Mouse (Mus musculus) kidney, embryonic 16.5 days (tissue): ENCODE measurements around the gene Fgfr2. TPM values are rescaled to one million over a fixed set of nuclear protein-coding genes. Genes with fewer than 3 reads are reported as not detected.

ENCODE experiments used
- ATAC-seq: fragments of 200-750 bp; cut with Nextera tagmentation; 2 replicates; pipeline ENCODE4 v1.8.0; 2017; ENCODE audit warnings: moderate TSS enrichment; ENCODE audit not compliant: low FRiP score, low TSS enrichment
- H3K27ac ChIP-seq: fragments of 300-500 bp; sonication (generic); 2 replicates; pipeline ENCODE4 v1.5.1; 2014; ENCODE audit warnings: low read length
- H3K27me3 ChIP-seq: fragments of 300-500 bp; sonication (generic); 2 replicates; pipeline ENCODE4 v1.6.1; 2014; ENCODE audit warnings: low read length, control low read depth, mixed read lengths; ENCODE audit not compliant: insufficient read depth
- H3K36me3 ChIP-seq: fragments of 300-500 bp; sonication (generic); 2 replicates; pipeline ENCODE4 v1.6.1; 2014; ENCODE audit warnings: low read length, control low read depth, mixed read lengths; ENCODE audit not compliant: insufficient read depth
- H3K4me1 ChIP-seq: fragments of 300-500 bp; sonication (generic); 2 replicates; pipeline ENCODE4 v1.6.1; 2014; ENCODE audit warnings: low read length, control low read depth, mixed read lengths; ENCODE audit not compliant: insufficient read depth
- H3K4me2 ChIP-seq: fragments of 300-500 bp; sonication (generic); replicated peaks from 2 replicates; pipeline ENCODE4 v1.6.1; 2014; ENCODE audit warnings: low read depth, low read length
- H3K4me3 ChIP-seq: fragments of 300-500 bp; sonication (generic); 2 replicates; pipeline ENCODE4 v1.5.1; 2014; ENCODE audit warnings: mild to moderate bottlenecking, low read length
- H3K9ac ChIP-seq: fragments of 300-500 bp; sonication (generic); replicated peaks from 2 replicates; pipeline ENCODE4 v1.6.1; 2014; ENCODE audit warnings: low read length
- H3K9me3 ChIP-seq: fragments of 300-500 bp; sonication (generic); 2 replicates; pipeline ENCODE4 v1.6.1; 2016; ENCODE audit warnings: low read length, control low read depth
- WGBS: fragments of 180-500 bp; shearing (Covaris S2); extraction: QIAGEN DNeasy Blood & Tissue Kit; methylation state at CpG from one replicate; pipeline ENCODE4 v1.1.7; 2014; 5-methylcytosine and 5-hydroxymethylcytosine counted together
- polyA plus RNA-seq: library from polyadenylated mRNA; unstranded; fragments of >200 nt; fragmentation: Nextera tagmentation; extraction: Ambion mirVana; gene quantifications from 2 replicates; pipeline ENCODE4 v1.2.1, GENCODE M21; 2015

Fgfr2 gene
- polyA plus RNA-seq, 1 experiment from 2014 or later, result 118 TPM

DNA sequence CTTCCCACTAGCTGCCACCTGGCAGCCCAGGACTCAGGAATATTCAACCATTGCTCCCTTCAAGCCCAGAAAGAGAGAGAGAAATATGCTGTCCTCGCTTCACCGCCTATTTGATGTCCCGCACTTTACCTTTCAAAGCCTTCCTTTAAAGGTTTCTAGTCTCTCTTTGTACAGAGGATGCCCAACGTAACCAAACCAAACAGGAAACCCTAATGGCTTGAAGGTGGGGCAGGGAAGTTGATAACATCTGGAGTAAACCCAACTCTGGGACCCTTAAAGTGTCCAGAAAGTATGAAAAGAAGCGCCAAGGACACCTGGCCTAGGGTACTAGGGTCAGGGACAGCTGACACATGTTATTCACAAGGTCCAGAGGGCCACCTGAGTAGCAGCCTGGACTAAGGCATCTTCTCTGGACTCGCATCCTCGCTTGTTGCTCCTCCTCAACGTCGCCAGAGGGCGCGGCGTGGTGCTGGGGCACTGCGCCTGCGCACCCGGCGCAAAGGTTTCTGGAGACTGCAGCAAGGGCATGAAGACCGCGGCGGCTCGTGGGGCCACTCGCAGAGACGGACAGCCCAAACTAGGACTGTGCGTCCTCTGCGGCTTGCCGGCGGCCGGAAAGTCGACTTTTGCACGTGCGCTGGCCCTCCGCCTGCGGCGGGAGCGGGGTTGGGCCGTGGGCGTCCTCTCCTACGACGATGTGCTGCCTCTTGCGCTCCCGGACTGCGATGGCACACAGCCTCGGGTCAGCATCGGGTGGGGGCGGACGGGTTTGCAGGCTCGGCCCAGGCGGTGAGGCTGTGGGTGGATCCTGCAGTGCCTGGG lies 1752.3 kb downstream of the Fgfr2 start, which contains the start of gene Pstk:
Pstk (plus strand) TSS at position 494 of the 822 bp plus-strand sequence.
- peak; percentile 97 for ATAC-seq
- 6% methylated on average over 47 of the region's 47 CpGs for WGBS
- H3K4me3 ChIP-seq, result peak within 1 kb of the TSS; percentile 75

GRCm38 (mm10) chr7:131364131-131364530 lies 1759.0 kb downstream of the Fgfr2 start:
- Histone ChIP-seq H3K27ac (no peak overlapping the region), H3K27me3 (no peaks in the 10 kb centered on the region), H3K9ac (no peak overlapping the region), H3K4me3 (no peak overlapping the region), H3K4me2 (no peak overlapping the region), H3K36me3 (no peaks in the 10 kb centered on the region), H3K9me3 (no peaks in the 10 kb centered on the region), H3K4me1 (peaks cover 13% of the 10 kb centered on the region)
- no peak for ATAC-seq
- WGBS, result 63% methylated on average over 8 of the region's 8 CpGs

More for the DNA sequence above, 1752.3 kb downstream of the Fgfr2 start, which contains the start of gene Pstk:
- peaks cover 8% of the 10 kb centered on the region for H3K4me1 ChIP-seq
- peak within 1 kb of the TSS; percentile 96 for H3K27ac ChIP-seq
- H3K27me3 ChIP-seq, result no peaks in the 10 kb centered on the region
- peak within 1 kb of the TSS; percentile 59 for H3K4me2 ChIP-seq
- no peaks in the 10 kb centered on the region for H3K9me3 ChIP-seq
- peak within 1 kb of the TSS; percentile 94 for H3K9ac ChIP-seq
- no peaks in the 10 kb centered on the region; the same call in 1 of the 2 replicates for H3K36me3 ChIP-seq

DNA sequence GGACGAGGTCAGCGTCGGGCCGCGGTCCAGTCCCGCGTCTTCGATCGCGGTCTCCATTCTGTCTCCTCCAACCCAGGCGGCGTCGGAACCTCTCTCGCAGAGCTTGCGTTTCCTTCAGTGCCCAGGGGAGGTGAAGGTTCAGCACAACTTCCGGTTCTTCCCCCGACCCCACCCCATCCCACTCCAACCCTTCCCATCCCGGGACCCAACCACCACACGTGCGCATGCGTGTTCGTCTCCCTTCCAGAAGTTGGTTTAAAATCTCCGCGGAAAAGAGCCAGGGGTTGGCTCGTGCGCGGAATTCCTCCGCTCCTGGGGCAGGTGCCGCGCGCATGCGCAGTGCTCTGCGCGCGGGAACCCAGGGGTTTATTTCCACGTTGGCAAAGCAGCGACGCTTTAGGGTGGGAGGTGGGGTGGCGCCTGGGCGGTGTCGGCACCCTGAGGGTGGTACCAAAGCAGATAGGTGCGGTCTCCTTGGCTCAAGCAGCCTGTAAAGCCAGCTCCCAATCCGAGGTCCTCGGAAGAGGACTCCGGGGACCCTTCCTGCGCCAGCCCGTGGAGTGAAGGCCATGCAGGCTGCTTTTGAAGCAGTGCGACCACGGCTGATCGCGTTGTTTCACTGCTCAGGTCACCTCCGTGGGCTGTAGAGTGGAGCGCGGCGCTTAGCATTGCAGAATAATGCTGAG lies 1760.4 kb downstream of the Fgfr2 start, which contains the start of gene 2310057M21Rik:
2310057M21Rik (minus strand) TSS at position 145 of the 686 bp plus-strand sequence.
- Histone ChIP-seq H3K4me2 (peak within 1 kb of the TSS; percentile 78), H3K9ac (peak within 1 kb of the TSS; percentile 95), H3K9me3 (no peaks in the 10 kb centered on the region), H3K36me3 (peaks cover 10% of the 10 kb centered on the region; the same call in 1 of the 2 replicates), H3K4me1 (peaks cover 13% of the 10 kb centered on the region), H3K27me3 (no peaks in the 10 kb centered on the region), H3K4me3 (peak within 1 kb of the TSS; percentile 88), H3K27ac (peak within 1 kb of the TSS; percentile 97)
- under 1% methylated on average over 55 of the region's 55 CpGs for WGBS
- ATAC-seq, result peak; percentile 97

DNA sequence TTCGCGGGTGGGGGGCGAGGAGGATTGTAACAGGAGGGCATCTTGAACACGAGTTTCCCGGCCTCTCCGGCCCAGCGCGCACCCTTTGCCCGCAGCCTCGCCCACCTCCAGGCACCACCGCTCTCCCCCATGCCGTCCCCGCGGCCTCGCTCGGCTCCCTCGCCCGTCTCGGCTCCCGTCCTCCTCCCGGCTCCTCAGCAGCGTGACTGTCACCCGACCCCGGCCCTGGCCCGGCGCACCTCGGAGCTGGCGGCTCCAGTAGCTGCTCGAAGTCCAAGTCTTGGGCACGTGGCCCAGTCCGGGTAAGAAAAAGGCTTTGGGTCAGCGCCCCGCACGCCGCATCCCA lies 1760.9 kb downstream of the Fgfr2 start:
- H3K4me1 ChIP-seq, result peaks cover 13% of the 10 kb centered on the region
- H3K9me3 ChIP-seq, result no peaks in the 10 kb centered on the region
- peak; percentile 88 for ATAC-seq
- H3K4me3 ChIP-seq, result peak overlapping the region; percentile 88
- H3K9ac ChIP-seq, result peak overlapping the region; percentile 95
- WGBS, result under 1% methylated on average over 34 of the region's 35 CpGs
- H3K27ac ChIP-seq, result peak overlapping the region; percentile 97
- no peaks in the 10 kb centered on the region for H3K27me3 ChIP-seq
- peaks cover 14% of the 10 kb centered on the region for H3K36me3 ChIP-seq
- peak overlapping the region; percentile 78 for H3K4me2 ChIP-seq

DNA sequence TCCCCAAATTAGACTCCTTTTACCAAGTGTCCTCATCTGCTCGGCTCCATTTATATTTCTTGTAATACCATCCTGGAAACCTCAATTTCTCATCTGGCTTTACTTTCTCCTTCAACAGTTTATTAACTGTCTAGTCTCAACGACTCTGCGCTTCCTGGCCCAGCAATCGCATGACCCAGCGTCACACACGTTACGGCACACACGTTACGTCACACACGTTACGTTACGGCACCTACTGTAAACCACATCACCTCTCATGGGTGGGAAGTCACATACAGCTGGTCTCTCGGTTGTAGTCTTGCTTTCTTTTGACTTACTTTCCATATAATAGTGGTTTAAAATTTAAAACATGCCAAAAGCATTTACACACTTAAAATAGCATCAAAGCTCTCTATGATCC lies 1767.0 kb downstream of the Fgfr2 start:
- no peak overlapping the region for H3K4me3 ChIP-seq
- ATAC-seq, result no peak
- no peak overlapping the region for H3K9ac ChIP-seq
- H3K27me3 ChIP-seq, result no peaks in the 10 kb centered on the region
- H3K4me2 ChIP-seq, result no peak overlapping the region
- no peaks in the 10 kb centered on the region for H3K9me3 ChIP-seq
- H3K36me3 ChIP-seq, result peaks cover 41% of the 10 kb centered on the region
- H3K27ac ChIP-seq, result no peak overlapping the region
- WGBS, result 95% methylated on average over 13 of the region's 13 CpGs
- H3K4me1 ChIP-seq, result peaks cover 3% of the 10 kb centered on the region; the same call in 1 of the 2 replicates

- H3K9ac ChIP-seq, result no peak overlapping the region
- H3K9me3 ChIP-seq, result no peaks in the 10 kb centered on the region
- peaks cover 44% of the 10 kb centered on the region for H3K36me3 ChIP-seq
- H3K27me3 ChIP-seq, result no peaks in the 10 kb centered on the region
- no peaks in the 10 kb centered on the region for H3K4me1 ChIP-seq
- no peak overlapping the region for H3K27ac ChIP-seq
- no peak for ATAC-seq
- H3K4me2 ChIP-seq, result no peak overlapping the region
- no peak overlapping the region for H3K4me3 ChIP-seq
- 87% methylated on average over 7 of the region's 7 CpGs for WGBS
Measured at GRCm38 (mm10) chr7:131345856-131346541, 1777.2 kb downstream of the Fgfr2 start.

- Histone ChIP-seq H3K4me2 (no peak overlapping the region), H3K27ac (no peak overlapping the region), H3K9ac (no peak overlapping the region), H3K27me3 (no peaks in the 10 kb centered on the region), H3K4me3 (no peak overlapping the region), H3K4me1 (no peaks in the 10 kb centered on the region), H3K9me3 (no peaks in the 10 kb centered on the region), H3K36me3 (peaks cover 7% of the 10 kb centered on the region; the same call in 1 of the 2 replicates)
- no peak for ATAC-seq
- 57% methylated on average over 8 of the region's 8 CpGs for WGBS
Measured at GRCm38 (mm10) chr7:131337502-131338068, 1785.6 kb downstream of the Fgfr2 start.

GRCm38 (mm10) chr7:131333564-131333963 lies 1789.6 kb downstream of the Fgfr2 start, which contains the start of gene Fam24a:
Fam24a (plus strand) TSS chr7:131333864.
- WGBS, result 42% methylated on average over 1 of the region's 1 CpGs
- no peaks in the 10 kb centered on the region for H3K9me3 ChIP-seq

DNA sequence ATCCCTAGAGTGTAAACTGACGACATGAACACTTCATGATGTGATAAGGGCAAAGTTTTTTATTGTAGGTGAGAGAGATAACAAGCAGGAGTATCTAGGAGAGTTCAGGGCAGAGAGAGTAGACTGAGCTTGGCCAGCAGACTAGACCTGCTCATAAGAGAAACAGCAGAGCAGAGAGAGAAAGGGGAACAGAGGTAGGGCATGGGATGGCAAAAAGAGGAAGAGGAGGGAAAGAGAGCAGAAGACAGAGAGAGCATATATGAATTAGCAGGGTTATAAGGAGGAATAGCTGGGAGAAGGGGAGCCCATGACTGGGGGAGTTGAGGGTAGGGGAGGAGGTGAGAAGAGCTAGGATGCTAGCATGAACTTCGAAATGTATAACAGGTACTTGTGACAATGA lies 1791.5 kb downstream of the Fgfr2 start:
- Histone ChIP-seq H3K4me2 (no peak overlapping the region), H3K4me3 (no peak overlapping the region), H3K36me3 (no peaks in the 10 kb centered on the region), H3K9ac (no peak overlapping the region), H3K27ac (no peak overlapping the region), H3K9me3 (no peaks in the 10 kb centered on the region), H3K4me1 (no peaks in the 10 kb centered on the region), H3K27me3 (no peaks in the 10 kb centered on the region)
- no peak for ATAC-seq
- WGBS, result 60% methylated on average over 2 of the region's 2 CpGs

More at GRCm38 (mm10) chr7:131333564-131333963, 1789.6 kb downstream of the Fgfr2 start, which contains the start of gene Fam24a:
- Histone ChIP-seq H3K4me1 (no peaks in the 10 kb centered on the region), H3K36me3 (no peaks in the 10 kb centered on the region), H3K4me2 (no peak within 1 kb of the TSS), H3K4me3 (no peak within 1 kb of the TSS), H3K27me3 (no peaks in the 10 kb centered on the region), H3K9ac (no peak within 1 kb of the TSS), H3K27ac (no peak within 1 kb of the TSS)
- ATAC-seq, result no peak
